Mouse (Mus musculus): ENCODE results near the gene Fmnl2. TPM values are rescaled to one million over a fixed set of nuclear protein-coding genes. Genes with fewer than 3 reads are reported as not detected.

The Fmnl2 gene
- total and polyA plus RNA-seq, 3 experiments = 0.42 to 2.8 (median 2.1) TPM

GRCm38 (mm10) chr2:52938351-52939074 is 80.9 kb downstream of the Fmnl2 start:
- in situ Hi-C loops (cut with MboI; ENCODE audit: low pct_ligation_motif_present, low pct_unique_long_range_greater_than_20kb, low sequenced_read_pairs) (loop anchor here (25.0 kb wide), 1 partner anchor 176 kb away; no protein-coding TSS in a partner anchor), dilution Hi-C loops (cut with MboI; ENCODE audit: extremely low pct_ligation_motif_present, extremely low pct_unique_long_range_greater_than_20kb, low sequenced_read_pairs) (no loop called here)
- Histone ChIP-seq H3K4me1 (ENCODE audit: control insufficient read depth in 1 of 2, insufficient read depth in 2 of 2) (peaks cover 6 to 11% of the 10 kb centered on the region in 2 experiments), H3K9me3 (replicated peaks; ENCODE audit: low read length) (no peaks in the 10 kb centered on the region), H3K9ac (ENCODE audit: insufficient read depth, low read depth) (no peak overlapping the region), H3K27ac (ENCODE audit: insufficient read depth, low read depth) (no peak overlapping the region), H3K4me3 (replicated peaks in 1 of 3; ENCODE audit: low read depth in 2 of 3, low read length in 2 of 3, poor library complexity in 1 of 3) (no peak overlapping the region), H3K79me2 (replicated peaks; ENCODE audit: control insufficient read depth, extremely low read depth, insufficient read depth, poor library complexity, severe bottlenecking) (no peaks in the 10 kb centered on the region; the same call in 1 of the 2 replicates), H3K36me3 (replicated peaks in 1 of 2; ENCODE audit: control insufficient read depth in 1 of 2, insufficient read depth in 1 of 2, low read length in 1 of 2) (no peaks in the 10 kb centered on the region), H3K4me2 (ENCODE audit: insufficient read depth, low read depth, poor library complexity, severe bottlenecking) (no peak overlapping the region), H3K27me3 (replicated peaks) (no peaks in the 10 kb centered on the region)
- TF ChIP-seq SIN3A (IDR thresholded peaks at IDR 0.05; ENCODE audit: low read length) = no peak
- peak; percentile 70 for TF ChIP-seq BHLHE40 (IDR thresholded peaks at IDR 0.05; ENCODE audit: low read depth, low read length)
- 0 out of 2 replicates have a peak, but pooled peaks have one; percentile 32 for TF ChIP-seq MYC (IDR thresholded peaks at IDR 0.05; ENCODE audit: low read depth, low read length)
- peak in 1 of 2 experiments; percentile 15; a peak in 2 of 4 replicates for TF ChIP-seq CTCF (conservative IDR thresholded peaks at IDR 0.05 in 1 of 2, IDR thresholded peaks at IDR 0.05 in 1 of 2; ENCODE audit: low read depth in 2 of 2, low read length in 2 of 2)
- no peak for TF ChIP-seq NRF1 (IDR thresholded peaks at IDR 0.05; ENCODE audit: low read depth, low read length)
- DNase-seq (ENCODE audit: extremely low read depth) = no peak

- Histone ChIP-seq H3K27me3 (replicated peaks) (no peaks in the 10 kb centered on the region), H3K79me2 (replicated peaks; ENCODE audit: control insufficient read depth, extremely low read depth, insufficient read depth, poor library complexity, severe bottlenecking) (no peaks in the 10 kb centered on the region; the same call in 1 of the 2 replicates), H3K9me3 (replicated peaks; ENCODE audit: low read length) (no peaks in the 10 kb centered on the region), H3K4me2 (ENCODE audit: insufficient read depth, low read depth, poor library complexity, severe bottlenecking) (peak overlapping the region; percentile 56; the same call in 1 of the 2 replicates), H3K36me3 (replicated peaks in 1 of 2; ENCODE audit: control insufficient read depth in 1 of 2, insufficient read depth in 1 of 2, low read length in 1 of 2) (no peaks in the 10 kb centered on the region), H3K27ac (ENCODE audit: insufficient read depth, low read depth) (no peak overlapping the region), H3K4me3 (replicated peaks in 1 of 3; ENCODE audit: low read depth in 2 of 3, low read length in 2 of 3, poor library complexity in 1 of 3) (no peak overlapping the region), H3K4me1 (ENCODE audit: control insufficient read depth in 1 of 2, insufficient read depth in 2 of 2) (peaks cover 2 to 7% of the 10 kb centered on the region in 2 experiments; a peak in 3 of 4 replicates), H3K9ac (ENCODE audit: insufficient read depth, low read depth) (no peak overlapping the region)
- TF ChIP-seq MXI1 (IDR thresholded peaks at IDR 0.05; ENCODE audit: low read depth, low read length) = no peak
- no peak for TF ChIP-seq ZMIZ1 (IDR thresholded peaks at IDR 0.05; ENCODE audit: low read depth, low read length)
- no peak for TF ChIP-seq ZC3H11A (IDR thresholded peaks at IDR 0.05; ENCODE audit: low read depth, low read length)
- TF ChIP-seq HCFC1 (IDR thresholded peaks at IDR 0.05; ENCODE audit: low read depth, low read length) = no peak
- no peak for DNase-seq (ENCODE audit: extremely low read depth)
- dilution Hi-C loops (cut with MboI; ENCODE audit: extremely low pct_ligation_motif_present, extremely low pct_unique_long_range_greater_than_20kb, low sequenced_read_pairs) (no loop called here), in situ Hi-C loops (cut with MboI; ENCODE audit: low pct_ligation_motif_present, low pct_unique_long_range_greater_than_20kb, low sequenced_read_pairs) (loop anchor here (10.0 to 25.0 kb wide), 2 partner anchors 49 to 182 kb away; no protein-coding TSS in a partner anchor)
Observed at GRCm38 (mm10) chr2:52943644-52944423, 86.2 kb downstream of the Fmnl2 start.

- Histone ChIP-seq H3K27ac (ENCODE audit: insufficient read depth, low read depth) (no peak overlapping the region), H3K4me1 (ENCODE audit: control insufficient read depth in 1 of 2, insufficient read depth in 2 of 2) (peaks cover 2 to 7% of the 10 kb centered on the region in 2 experiments; a peak in 3 of 4 replicates), H3K4me2 (ENCODE audit: insufficient read depth, low read depth, poor library complexity, severe bottlenecking) (no peak overlapping the region), H3K9ac (ENCODE audit: insufficient read depth, low read depth) (no peak overlapping the region), H3K79me2 (replicated peaks; ENCODE audit: control insufficient read depth, extremely low read depth, insufficient read depth, poor library complexity, severe bottlenecking) (no peaks in the 10 kb centered on the region; the same call in 1 of the 2 replicates), H3K36me3 (replicated peaks in 1 of 2; ENCODE audit: control insufficient read depth in 1 of 2, insufficient read depth in 1 of 2, low read length in 1 of 2) (no peaks in the 10 kb centered on the region), H3K4me3 (replicated peaks in 1 of 3; ENCODE audit: low read depth in 2 of 3, low read length in 2 of 3, poor library complexity in 1 of 3) (no peak overlapping the region), H3K27me3 (replicated peaks) (no peaks in the 10 kb centered on the region), H3K9me3 (replicated peaks; ENCODE audit: low read length) (no peaks in the 10 kb centered on the region)
- dilution Hi-C loops (cut with MboI; ENCODE audit: extremely low pct_ligation_motif_present, extremely low pct_unique_long_range_greater_than_20kb, low sequenced_read_pairs) (no loop called here), in situ Hi-C loops (cut with MboI; ENCODE audit: low pct_ligation_motif_present, low pct_unique_long_range_greater_than_20kb, low sequenced_read_pairs) (loop anchor here (10.0 to 25.0 kb wide), 2 partner anchors 50 to 182 kb away; no protein-coding TSS in a partner anchor)
- no peak for DNase-seq (ENCODE audit: extremely low read depth)
- TF ChIP-seq JUND (conservative IDR thresholded peaks at IDR 0.05; ENCODE audit: low read depth, low read length) (no peak), MAZ (IDR thresholded peaks at IDR 0.05; ENCODE audit: low read depth, low read length) (no peak), MAFK (IDR thresholded peaks at IDR 0.05; ENCODE audit: insufficient replicate concordance, low read length) (no peak), SMC3 (IDR thresholded peaks at IDR 0.05; ENCODE audit: low read depth, low read length) (no peak), NELFE (IDR thresholded peaks at IDR 0.05; ENCODE audit: low read depth, low read length) (no peak), ZMIZ1 (IDR thresholded peaks at IDR 0.05; ENCODE audit: low read depth, low read length) (no peak), ZNF384 (IDR thresholded peaks at IDR 0.05; ENCODE audit: low read depth, low read length) (no peak)
Observed at GRCm38 (mm10) chr2:52944594-52944993, 86.9 kb downstream of the Fmnl2 start.

Measured in CH12.LX (cell line).